Mouse (Mus musculus): ENCODE measurements around the gene Cps1.

DNA sequence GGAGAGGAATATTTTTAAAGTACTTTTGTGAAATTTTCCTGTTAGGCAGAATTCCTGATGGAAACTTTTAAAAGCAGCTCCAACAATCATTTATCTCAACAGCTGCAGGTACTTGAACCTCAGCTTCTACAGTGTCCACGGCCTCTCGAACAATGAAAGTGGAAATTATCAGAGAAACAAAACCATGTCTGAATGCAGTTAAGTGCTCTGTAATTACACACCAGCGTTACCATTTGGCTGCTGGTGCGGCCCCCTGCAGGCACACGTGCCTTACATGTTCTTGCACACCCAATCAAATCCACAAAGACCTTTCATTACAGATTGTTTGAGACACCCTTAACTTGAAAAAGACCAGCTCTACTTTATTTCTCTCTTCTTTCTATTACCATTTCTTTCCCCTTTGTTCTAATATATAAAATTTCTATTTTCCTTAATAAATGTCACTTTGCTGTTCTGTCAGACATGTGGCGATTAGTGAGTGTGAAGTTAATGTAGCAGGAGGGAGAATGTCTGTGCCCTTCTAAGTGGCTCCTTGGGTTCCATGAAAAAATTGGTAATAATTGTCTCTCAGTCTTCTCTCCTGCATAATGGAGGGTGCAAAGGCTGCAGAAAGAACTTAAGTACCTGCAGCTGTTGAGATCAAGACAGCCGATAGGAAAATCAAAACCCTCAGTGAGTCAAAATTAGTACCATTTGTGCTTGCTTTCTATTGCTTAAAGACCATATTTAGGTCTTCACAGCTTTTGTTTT, 112.8 kb downstream of the Cps1 start:
- TF ChIP-seq GATA1 (IDR thresholded peaks at IDR 0.05; ENCODE audit: borderline replicate concordance, low read length) (no peak), FLI1 (IDR thresholded peaks at IDR 0.05; ENCODE audit: low read length) (no peak)
